Comparison of ENCODE assay signal across 8 mouse cellular contexts in the genomic region with DNA sequence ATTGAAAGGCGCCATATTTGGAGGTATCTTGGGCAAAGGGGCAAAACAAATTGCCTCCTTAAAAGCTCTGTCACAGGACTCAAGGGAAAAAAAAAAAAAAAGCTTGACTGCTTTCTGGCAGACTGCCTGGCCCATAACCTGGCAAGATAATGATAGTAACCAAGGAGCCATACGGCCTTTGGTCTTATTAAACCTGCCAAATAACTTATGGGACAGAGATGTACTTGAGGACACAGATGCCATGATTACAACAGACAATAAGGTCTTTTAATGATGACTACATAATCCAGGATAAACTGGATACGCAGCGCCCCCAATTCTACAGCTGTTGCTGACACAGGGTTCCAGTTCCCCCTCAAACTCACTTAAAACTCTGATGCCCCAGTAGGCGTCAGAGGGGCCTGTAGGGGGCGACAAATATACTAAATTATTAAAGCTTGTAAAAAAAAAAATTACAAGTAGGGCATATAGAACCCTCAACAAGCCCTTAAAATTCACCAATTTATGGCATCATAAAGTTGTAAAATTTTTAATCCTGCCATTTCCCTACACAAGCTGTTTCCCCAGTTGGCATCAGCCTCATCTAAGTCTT. TPM values are rescaled to one million over a fixed set of nuclear protein-coding genes. Genes with fewer than 3 reads are reported as not detected.
A peak's percentile ranks its signal among the peaks of the same experiment; 100 is the strongest.
DNase-seq lines count a peak whose midpoint lies in the region; ATAC-seq and TF ChIP-seq lines count a peak whose summit lies in the region.

No protein-coding gene starts in this region.

- H3K4me3 ChIP-seq in hindbrain, embryonic 11.5 days (ENCODE audit: low read depth, low read length) = no peak overlapping the region
- no peak overlapping the region for H3K4me3 ChIP-seq in hindbrain, embryonic 10.5 days
- H3K4me3 ChIP-seq in liver, postnatal 0 days (ENCODE audit: low read depth, low read length) = no peak overlapping the region
- H3K4me3 ChIP-seq in midbrain, embryonic 13.5 days (replicated peaks) = no peak overlapping the region

- no peak for TF ChIP-seq EP300 in liver, postnatal 0 days (IDR thresholded peaks at IDR 0.05; ENCODE audit: low read depth)

- no peaks in the 10 kb centered on the region for H3K4me1 ChIP-seq in hindbrain, embryonic 11.5 days (replicated peaks; ENCODE audit: control insufficient read depth, insufficient read depth, low read length)
- peaks cover 5% of the 10 kb centered on the region; the same call in 1 of the 2 replicates for H3K4me1 ChIP-seq in hindbrain, embryonic 10.5 days (replicated peaks)
- H3K4me1 ChIP-seq in liver, postnatal 0 days (ENCODE audit: insufficient read depth) = no peaks in the 10 kb centered on the region
- H3K4me1 ChIP-seq in midbrain, embryonic 13.5 days (replicated peaks) = no peaks in the 10 kb centered on the region

- DNase-seq in hindbrain, embryonic 11.5 days (ENCODE audit: low spot score) = peak; percentile 31
- no peak for DNase-seq in hindbrain, embryonic 10.5 days (ENCODE audit: low spot score)
- peak; percentile 56 for DNase-seq in CD4-positive helper T cell, adult 2 months (ENCODE audit: low read depth, low spot score)
- DNase-seq in adrenal gland, adult 2 months = peak; percentile 21
- peak; percentile 39 for DNase-seq in liver, postnatal 0 days
- DNase-seq in thymus, postnatal 0 days (ENCODE audit: low spot score) = peak; percentile 53

- TF ChIP-seq CTCF in liver, postnatal 0 days (IDR thresholded peaks at IDR 0.05; ENCODE audit: low read depth) = peak; percentile 50

- H3K4me2 ChIP-seq in hindbrain, embryonic 11.5 days (replicated peaks; ENCODE audit: low read depth, low read length) = no peak overlapping the region
- no peak overlapping the region for H3K4me2 ChIP-seq in liver, postnatal 0 days (ENCODE audit: low read depth, low read length)
- no peak overlapping the region for H3K4me2 ChIP-seq in midbrain, embryonic 13.5 days (replicated peaks)

- no peaks in the 10 kb centered on the region for H3K9me3 ChIP-seq in hindbrain, embryonic 11.5 days (ENCODE audit: control insufficient read depth, low read length)
- H3K9me3 ChIP-seq in hindbrain, embryonic 10.5 days = no peaks in the 10 kb centered on the region
- H3K9me3 ChIP-seq in liver, postnatal 0 days (ENCODE audit: low read length) = no peaks in the 10 kb centered on the region
- H3K9me3 ChIP-seq in midbrain, embryonic 13.5 days = no peaks in the 10 kb centered on the region

- H3K36me3 ChIP-seq in hindbrain, embryonic 11.5 days (ENCODE audit: control insufficient read depth, insufficient read depth, low read length) = no peaks in the 10 kb centered on the region
- no peaks in the 10 kb centered on the region for H3K36me3 ChIP-seq in hindbrain, embryonic 10.5 days
- H3K36me3 ChIP-seq in liver, postnatal 0 days (replicated peaks; ENCODE audit: insufficient read depth, low read length) = no peaks in the 10 kb centered on the region
- H3K36me3 ChIP-seq in midbrain, embryonic 13.5 days = no peaks in the 10 kb centered on the region

- no peak overlapping the region for H3K27ac ChIP-seq in hindbrain, embryonic 11.5 days (ENCODE audit: low read depth, low read length)
- no peak overlapping the region for H3K27ac ChIP-seq in hindbrain, embryonic 10.5 days
- no peak overlapping the region for H3K27ac ChIP-seq in liver, postnatal 0 days (ENCODE audit: low read depth)
- H3K27ac ChIP-seq in midbrain, embryonic 13.5 days = no peak overlapping the region

- ATAC-seq in hindbrain, embryonic 11.5 days (ENCODE audit: low FRiP score) = no peak
- ATAC-seq in erythroid progenitor cell, adult 5-6 weeks (replicated peaks; ENCODE audit: low FRiP score, poor library complexity, severe bottlenecking) = 0 out of 2 replicates have a peak, but pooled peaks have one; percentile 49
- no peak for ATAC-seq in liver, postnatal 0 days
- no peak for ATAC-seq in midbrain, embryonic 13.5 days

- no peak overlapping the region for H3K9ac ChIP-seq in hindbrain, embryonic 11.5 days (ENCODE audit: low read depth, low read length)
- H3K9ac ChIP-seq in liver, postnatal 0 days (replicated peaks) = no peak overlapping the region
- no peak overlapping the region for H3K9ac ChIP-seq in midbrain, embryonic 13.5 days (replicated peaks)

- no peaks in the 10 kb centered on the region for H3K27me3 ChIP-seq in hindbrain, embryonic 11.5 days (ENCODE audit: control insufficient read depth, insufficient read depth, low read length)
- no peaks in the 10 kb centered on the region for H3K27me3 ChIP-seq in hindbrain, embryonic 10.5 days (ENCODE audit: insufficient read depth, poor library complexity, severe bottlenecking)
- H3K27me3 ChIP-seq in liver, postnatal 0 days (ENCODE audit: insufficient read depth, low read length) = no peaks in the 10 kb centered on the region
- H3K27me3 ChIP-seq in midbrain, embryonic 13.5 days = no peaks in the 10 kb centered on the region

- 57% methylated on average over 6 of the region's 6 CpGs for WGBS in hindbrain, embryonic 11.5 days
- 59% methylated on average over 6 of the region's 6 CpGs for WGBS in hindbrain, embryonic 10.5 days
- WGBS in liver, postnatal 0 days (ENCODE audit: insufficient replicate concordance) = 45% methylated on average over 6 of the region's 6 CpGs
- WGBS in midbrain, embryonic 13.5 days = 55% methylated on average over 6 of the region's 6 CpGs

RNA-seq across cellular contexts. Expression of gene Snapc3, which starts 33.5 kb away (rescaled TPM):
- polyA plus RNA-seq in hindbrain, embryonic 11.5 days (2014; fragmentation: Nextera tagmentation; extraction: Ambion mirVana) = 85.2 and 95.0 TPM in 2 replicates
- 63.8 and 65.1 TPM in 2 replicates for polyA plus RNA-seq in hindbrain, embryonic 10.5 days (2016; fragmentation: Nextera tagmentation; extraction: Ambion mirVana)
- total RNA-seq in adrenal gland, adult 2 months (2021) = 10 to 100 TPM; 19.2 to 22.5 TPM
- 22.7 and 28.5 TPM in 2 replicates for polyA plus RNA-seq in adrenal gland, adult 2 months (2012; rRNA removed)
- 17.3 and 52.4 TPM in 2 replicates for total RNA-seq in erythroid progenitor cell, adult 5-6 weeks (2015; ENCODE audit: low replicate concordance)
- 25.5 and 36.5 TPM in 2 replicates for total RNA-seq in erythroid progenitor cell, adult 5-6 weeks (2017; ENCODE audit: low replicate concordance)
- 6.7 and 7.2 TPM in 2 replicates for polyA plus RNA-seq in liver, postnatal 0 days (2015; fragmentation: Nextera tagmentation; extraction: Ambion mirVana)
- 40.3 and 42.7 TPM in 2 replicates for polyA plus RNA-seq in thymus, postnatal 0 days (2015; fragmentation: Nextera tagmentation; extraction: Ambion mirVana)
- 93.9 and 95.5 TPM in 2 replicates for polyA plus RNA-seq in midbrain, embryonic 13.5 days (2015; fragmentation: Nextera tagmentation; extraction: Ambion mirVana)

RNA-seq across cellular contexts. Expression of gene Ttc39b, which starts 59.9 kb away (rescaled TPM):
- 1.8 and 2.9 TPM in 2 replicates for polyA plus RNA-seq in hindbrain, embryonic 11.5 days (2014; fragmentation: Nextera tagmentation; extraction: Ambion mirVana)
- polyA plus RNA-seq in hindbrain, embryonic 10.5 days (2016; fragmentation: Nextera tagmentation; extraction: Ambion mirVana) = 1.8 and 2.5 TPM in 2 replicates
- 10 to 100 TPM; 17.9 to 18.2 TPM for total RNA-seq in adrenal gland, adult 2 months (2021)
- 1.3 and 1.5 TPM in 2 replicates for polyA plus RNA-seq in adrenal gland, adult 2 months (2012; rRNA removed)
- total RNA-seq in erythroid progenitor cell, adult 5-6 weeks (2015; ENCODE audit: low replicate concordance) = 0.84 and 1.1 TPM in 2 replicates
- 1.0 and 1.4 TPM in 2 replicates for total RNA-seq in erythroid progenitor cell, adult 5-6 weeks (2017; ENCODE audit: low replicate concordance)
- polyA plus RNA-seq in liver, postnatal 0 days (2015; fragmentation: Nextera tagmentation; extraction: Ambion mirVana) = 2.2 and 3.0 TPM in 2 replicates
- 2.4 and 2.6 TPM in 2 replicates for polyA plus RNA-seq in thymus, postnatal 0 days (2015; fragmentation: Nextera tagmentation; extraction: Ambion mirVana)
- polyA plus RNA-seq in midbrain, embryonic 13.5 days (2015; fragmentation: Nextera tagmentation; extraction: Ambion mirVana) = 3.7 and 4.4 TPM in 2 replicates
